Mouse (Mus musculus) intestine, postnatal 0 days (tissue): ENCODE data around the gene Cdk5rap2. TPM values are rescaled to one million over a fixed set of nuclear protein-coding genes. Genes with fewer than 3 reads are reported as not detected.

Experiments
- ATAC-seq: fragments of 200-750 bp; cut with Nextera tagmentation; 2 replicates; pipeline ENCODE4 v1.8.0; 2017; ENCODE audit warnings: mild to moderate bottlenecking, moderate TSS enrichment, moderate library complexity
- H3K27ac ChIP-seq: fragments of 300-500 bp; sonication (generic); 2 replicates; pipeline ENCODE4 v1.5.1; 2014; ENCODE audit warnings: mild to moderate bottlenecking, low read depth, low read length, moderate library complexity
- H3K27me3 ChIP-seq: fragments of 300-500 bp; sonication (generic); replicated peaks from 2 replicates; pipeline ENCODE4 v1.6.1; 2014; ENCODE audit warnings: low read length, mixed read lengths; ENCODE audit not compliant: control insufficient read depth, insufficient read depth
- H3K36me3 ChIP-seq: fragments of 300-500 bp; sonication (generic); 2 replicates; pipeline ENCODE4 v1.6.1; 2014; ENCODE audit warnings: mild to moderate bottlenecking, moderate library complexity; ENCODE audit not compliant: control insufficient read depth, insufficient read depth
- H3K4me1 ChIP-seq: fragments of 300-500 bp; sonication (generic); replicated peaks from 2 replicates; pipeline ENCODE4 v1.6.1; 2014; ENCODE audit warnings: antibody characterized with exemption, low read length, mixed read lengths; ENCODE audit not compliant: control insufficient read depth, insufficient read depth
- H3K4me2 ChIP-seq: fragments of 300-500 bp; sonication (generic); replicated peaks from 2 replicates; pipeline ENCODE4 v1.6.1; 2014; ENCODE audit warnings: low read depth, mild to moderate bottlenecking, moderate library complexity
- H3K4me3 ChIP-seq: fragments of 300-500 bp; sonication (generic); 2 replicates; pipeline ENCODE4 v1.5.1; 2014; ENCODE audit warnings: low read depth, low read length
- H3K9ac ChIP-seq: fragments of 300-500 bp; sonication (generic); 2 replicates; pipeline ENCODE4 v1.6.1; 2014; ENCODE audit warnings: mild to moderate bottlenecking, low read depth, low read length
- H3K9me3 ChIP-seq: fragments of 300-500 bp; sonication (generic); 2 replicates; pipeline ENCODE4 v1.6.1; 2016; ENCODE audit warnings: mixed run types; ENCODE audit not compliant: control insufficient read depth
- CTCF ChIP-seq: sonication (generic); IDR thresholded peaks from 2 replicates; pipeline ENCODE4 v1.5.1; 2016; ENCODE audit warnings: low read depth, mild to moderate bottlenecking, control low read depth, antibody characterized with exemption, moderate library complexity
- WGBS: fragments of 180-500 bp; shearing (Covaris S2); extraction: QIAGEN DNeasy Blood & Tissue Kit; methylation state at CpG from one replicate; pipeline ENCODE4 v1.1.7; 2014; 5-methylcytosine and 5-hydroxymethylcytosine counted together
- polyA plus RNA-seq: library from polyadenylated mRNA; unstranded; fragments of >200 nt; fragmentation: Nextera tagmentation; extraction: Ambion mirVana; gene quantifications from 2 replicates; pipeline ENCODE4 v1.2.1, GENCODE M21; 2015

Cdk5rap2 gene
- polyA plus RNA-seq, 1 experiment from 2014 or later, result 5.4 TPM

GRCm38 (mm10) chr4:70228350-70228749 lies 181.9 kb downstream of the Cdk5rap2 start:
- ATAC-seq, result no peak
- Histone ChIP-seq H3K4me2 (no peak overlapping the region), H3K27ac (no peak overlapping the region), H3K4me1 (no peaks in the 10 kb centered on the region), H3K27me3 (no peaks in the 10 kb centered on the region), H3K9me3 (no peaks in the 10 kb centered on the region), H3K36me3 (peaks cover 26% of the 10 kb centered on the region; the same call in 1 of the 2 replicates), H3K9ac (no peak overlapping the region), H3K4me3 (no peak overlapping the region)
- WGBS, result 75% methylated on average over 2 of the region's 2 CpGs
- no peak for TF ChIP-seq CTCF

GRCm38 (mm10) chr4:70227667-70228066 lies 182.6 kb downstream of the Cdk5rap2 start:
- Histone ChIP-seq H3K4me3 (no peak overlapping the region), H3K9ac (no peak overlapping the region), H3K36me3 (peaks cover 32% of the 10 kb centered on the region; the same call in 1 of the 2 replicates), H3K9me3 (no peaks in the 10 kb centered on the region), H3K4me2 (no peak overlapping the region), H3K27ac (no peak overlapping the region), H3K27me3 (no peaks in the 10 kb centered on the region), H3K4me1 (no peaks in the 10 kb centered on the region)
- 79% methylated on average over 3 of the region's 3 CpGs for WGBS
- TF ChIP-seq CTCF, result no peak
- ATAC-seq, result no peak

GRCm38 (mm10) chr4:70224503-70224902 lies 185.7 kb downstream of the Cdk5rap2 start:
- no peaks in the 10 kb centered on the region for H3K9me3 ChIP-seq
- H3K9ac ChIP-seq, result no peak overlapping the region
- H3K27ac ChIP-seq, result no peak overlapping the region
- H3K4me1 ChIP-seq, result no peaks in the 10 kb centered on the region
- 81% methylated on average over 2 of the region's 2 CpGs for WGBS
- no peaks in the 10 kb centered on the region for H3K27me3 ChIP-seq
- ATAC-seq, result no peak
- no peak overlapping the region for H3K4me2 ChIP-seq
- no peak for TF ChIP-seq CTCF
- H3K36me3 ChIP-seq, result peaks cover 33% of the 10 kb centered on the region; the same call in 1 of the 2 replicates
- H3K4me3 ChIP-seq, result no peak overlapping the region

GRCm38 (mm10) chr4:70221878-70222277 lies 188.4 kb downstream of the Cdk5rap2 start:
- WGBS, result 60% methylated on average over 3 of the region's 3 CpGs
- no peak overlapping the region for H3K4me2 ChIP-seq
- ATAC-seq, result no peak
- no peaks in the 10 kb centered on the region for H3K27me3 ChIP-seq
- H3K4me3 ChIP-seq, result no peak overlapping the region
- no peaks in the 10 kb centered on the region for H3K4me1 ChIP-seq
- no peak for TF ChIP-seq CTCF
- peaks cover 30% of the 10 kb centered on the region; the same call in 1 of the 2 replicates for H3K36me3 ChIP-seq
- no peaks in the 10 kb centered on the region for H3K9me3 ChIP-seq
- no peak overlapping the region for H3K9ac ChIP-seq
- H3K27ac ChIP-seq, result no peak overlapping the region

GRCm38 (mm10) chr4:70221370-70221769 lies 188.9 kb downstream of the Cdk5rap2 start:
- Histone ChIP-seq H3K36me3 (peaks cover 26% of the 10 kb centered on the region; the same call in 1 of the 2 replicates), H3K27me3 (no peaks in the 10 kb centered on the region), H3K4me1 (no peaks in the 10 kb centered on the region), H3K9me3 (no peaks in the 10 kb centered on the region), H3K9ac (no peak overlapping the region), H3K27ac (no peak overlapping the region), H3K4me2 (no peak overlapping the region), H3K4me3 (no peak overlapping the region)
- 89% methylated on average over 1 of the region's 1 CpGs for WGBS
- no peak for ATAC-seq
- no peak for TF ChIP-seq CTCF

- H3K27ac ChIP-seq, result no peak overlapping the region
- no peak overlapping the region for H3K4me2 ChIP-seq
- no peak for TF ChIP-seq CTCF
- no peak overlapping the region for H3K9ac ChIP-seq
- WGBS, result 66% methylated on average over 10 of the region's 10 CpGs
- H3K36me3 ChIP-seq, result 0 out of 2 replicates have a peak, but pooled peaks cover 19% of the 10 kb centered on the region
- no peaks in the 10 kb centered on the region for H3K9me3 ChIP-seq
- no peak overlapping the region for H3K4me3 ChIP-seq
- H3K4me1 ChIP-seq, result no peaks in the 10 kb centered on the region
- peak; percentile 47; the same call in 1 of the 2 replicates for ATAC-seq
- no peaks in the 10 kb centered on the region for H3K27me3 ChIP-seq
These were observed 189.7 kb downstream of the Cdk5rap2 start for GRCm38 (mm10) chr4:70220277-70221180.
